Mouse (Mus musculus) adrenal gland, adult 2 months (tissue): Measurements from ENCODE around the gene Tesmin. TPM values are rescaled to one million over a fixed set of nuclear protein-coding genes. Genes with fewer than 3 reads are reported as not detected.

Experiments
- DNase-seq: peaks from one replicate; pipeline ENCODE4 v3.0.0; 2021
- polyA plus RNA-seq: library from polyadenylated mRNA; depleted of rRNA; stranded (reverse); fragments of >200 nt; gene quantifications from 2 replicates; pipeline ENCODE4 v1.2.3, GENCODE M21; 2012; rRNA removed
- total RNA-seq, 2 experiments: library from RNA; stranded (reverse); gene quantifications; 2 replicates each; pipeline ENCODE4 v1.2.3; 2021

The Tesmin gene
- total and polyA plus RNA-seq, 3 experiments, result 0.35 to 1.0 (median 0.44) TPM

- no peak for DNase-seq
Observed at GRCm38 (mm10) chr19:3441092-3441491, 52.4 kb downstream of the Tesmin start.

- DNase-seq, result no peak
Observed at GRCm38 (mm10) chr19:3447348-3447747, 58.7 kb downstream of the Tesmin start.

- no peak for DNase-seq
Observed at GRCm38 (mm10) chr19:3449248-3449647, 60.6 kb downstream of the Tesmin start.

- DNase-seq, result no peak
Observed at GRCm38 (mm10) chr19:3450714-3451113, 62.1 kb downstream of the Tesmin start.

- DNase-seq, result peak; percentile 72
Observed at GRCm38 (mm10) chr19:3451170-3451569, 62.5 kb downstream of the Tesmin start.

GRCm38 (mm10) chr19:3451649-3452048 lies 63.0 kb downstream of the Tesmin start:
- no peak for DNase-seq

Other genes with a start within 250 kb of the Tesmin start
- 10 to 100 TPM; 70.0 to 74.6 TPM for gene Mrpl21, start 106.0 kb upstream of the Tesmin start, total RNA-seq
- gene Mrpl21, start 106.0 kb upstream of the Tesmin start, polyA plus RNA-seq, result 56.4 and 65.9 TPM in 2 replicates
- 1 to 10 TPM; 4.9 to 7.1 TPM for gene Ighmbp2, start 105.8 kb upstream of the Tesmin start, total RNA-seq
- 4.6 and 5.9 TPM in 2 replicates for gene Ighmbp2, start 105.8 kb upstream of the Tesmin start, polyA plus RNA-seq
- 100 to 1,000 TPM; 214 to 344 TPM for gene Cpt1a, start 66.5 kb upstream of the Tesmin start, total RNA-seq
- 360 and 463 TPM in 2 replicates for gene Cpt1a, start 66.5 kb upstream of the Tesmin start, polyA plus RNA-seq
- gene Gal, start 25.7 kb downstream of the Tesmin start, total RNA-seq, result 100 to 1,000 TPM in 1 of 2 experiments, 10 to 100 TPM in 1; 62.8 to 123 TPM
- 70.8 and 161 TPM in 2 replicates for gene Gal, start 25.7 kb downstream of the Tesmin start, polyA plus RNA-seq
- 100 to 1,000 TPM in 1 of 2 experiments, 10 to 100 TPM in 1; 83.9 to 117 TPM for gene Ppp6r3, start 186.9 kb downstream of the Tesmin start, total RNA-seq
- gene Ppp6r3, start 186.9 kb downstream of the Tesmin start, polyA plus RNA-seq, result 43.9 and 55.9 TPM in 2 replicates